In genomic region chr2:104188859-104189258, GRCm38 (mm10) we compare ENCODE assay signal across 13 mouse cellular contexts.
DNase-seq lines count a peak whose midpoint lies in the region; ATAC-seq lines count a peak whose summit lies in the region.
"Had no signal": no experiment of that assay in that cellular context is flagged by ENCODE, and none has a peak within 500 bp of the region (broad histone marks: within the 10 kb centered on the region; RNA-seq: fewer than 3 reads in every experiment).

No protein-coding gene starts in this region.

- ATAC-seq in kidney, embryonic 14.5 days (ENCODE audit: low FRiP score, low TSS enrichment) = no peak
- ATAC-seq: inflammation-experienced regulatory T-cells, adult 6 months had no signal

- H3K4me3 ChIP-seq in kidney, embryonic 14.5 days (ENCODE audit: low read length) = no peak overlapping the region
- H3K4me3 ChIP-seq: forebrain, embryonic 10.5 days; heart, embryonic 13.5 days; lung, embryonic 15.5 days had no signal

- H3K27ac ChIP-seq in kidney, embryonic 14.5 days (ENCODE audit: low read depth, low read length) = no peak overlapping the region
- H3K27ac ChIP-seq: forebrain, embryonic 10.5 days; heart, embryonic 13.5 days; lung, embryonic 15.5 days had no signal

- no peaks in the 10 kb centered on the region for H3K27me3 ChIP-seq in kidney, embryonic 14.5 days (ENCODE audit: control insufficient read depth, insufficient read depth, low read length)
- H3K27me3 ChIP-seq: heart, embryonic 13.5 days; lung, embryonic 15.5 days had no signal

- no peaks in the 10 kb centered on the region for H3K9me3 ChIP-seq in kidney, embryonic 14.5 days (ENCODE audit: control insufficient read depth, low read length)
- H3K9me3 ChIP-seq: forebrain, embryonic 10.5 days; heart, embryonic 13.5 days; lung, embryonic 15.5 days had no signal

- H3K4me1 ChIP-seq in kidney, embryonic 14.5 days (ENCODE audit: control insufficient read depth, insufficient read depth, low read length) = no peaks in the 10 kb centered on the region
- H3K4me1 ChIP-seq: lung, embryonic 15.5 days had no signal

- no peak overlapping the region for H3K4me2 ChIP-seq in kidney, embryonic 14.5 days (replicated peaks; ENCODE audit: low read depth, low read length)
- H3K4me2 ChIP-seq: heart, embryonic 13.5 days; liver, embryonic 11.5 days; lung, embryonic 15.5 days had no signal

- no peaks in the 10 kb centered on the region for H3K36me3 ChIP-seq in kidney, embryonic 14.5 days (ENCODE audit: control insufficient read depth, insufficient read depth, low read length)
- H3K36me3 ChIP-seq: forebrain, embryonic 10.5 days; heart, embryonic 13.5 days; lung, embryonic 15.5 days had no signal

- peak; percentile 9 for DNase-seq in kidney, adult 18-20 months
- peak; percentile 65 for DNase-seq in adipocyte (ENCODE audit: low spot score)
- peak; percentile 78 for DNase-seq in adrenal gland, postnatal 14 days
- DNase-seq in cerebellum, postnatal 10 days = peak; percentile 73 to 82
- DNase-seq in Muller cell, postnatal 12 days (ENCODE audit: inconsistent ontology term) = no peak
- no peak for DNase-seq in heart, postnatal 4 days
- DNase-seq: midbrain, embryonic 14.5 days had no signal

- WGBS in kidney, embryonic 14.5 days = 71% methylated on average over 2 of the region's 2 CpGs

- H3K9ac ChIP-seq in kidney, embryonic 14.5 days (ENCODE audit: low read depth, low read length) = no peak overlapping the region
- H3K9ac ChIP-seq: heart, embryonic 13.5 days; lung, embryonic 15.5 days had no signal

Comparison
In these comparisons a context has a peak if more than half of its experiments do, and no peak if none do; other contexts are left out.
1. DNase-seq: peak in kidney, adult 18-20 months (single experiment), adipocyte (single experiment), adrenal gland, postnatal 14 days (single experiment) and cerebellum, postnatal 10 days (2 of 2); none in Muller cell, postnatal 12 days (single experiment) and heart, postnatal 4 days (single experiment).